Mouse (Mus musculus) spleen, postnatal 10 days (tissue): ENCODE measurements around the gene Vamp1.

Experiments used
- DNase-seq, 2 experiments: peaks; one replicate each; pipeline ENCODE4 v3.0.0; 2021 to 2022; ENCODE audit warnings: low spot score in 2 of 2

Gene Vamp1

GRCm38 (mm10) chr6:125285890-125286289 is 70.5 kb downstream of the Vamp1 start, which contains the start of gene Tuba3a:
Gene Tuba3a (minus strand): TSS chr6:125286042.
- DNase-seq, result no peak

DNA sequence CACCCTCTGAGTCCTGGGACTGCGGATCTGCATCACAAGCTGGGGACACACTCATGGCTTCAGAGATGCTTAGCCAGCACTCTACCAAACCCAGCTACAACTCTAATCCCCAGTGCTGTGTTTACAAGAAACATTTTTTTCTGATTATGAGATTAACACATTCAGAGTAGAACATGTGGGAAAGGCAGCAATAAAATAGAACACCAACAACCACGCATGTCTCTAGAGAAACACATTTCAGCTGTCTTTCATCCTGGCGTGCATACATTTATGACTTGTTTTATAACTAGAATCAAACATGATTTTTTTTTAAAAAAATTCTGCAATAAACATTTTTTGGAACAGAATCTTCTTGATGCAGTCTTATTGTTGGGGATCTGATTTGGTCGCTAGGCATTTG is 71.6 kb downstream of the Vamp1 start:
- no peak for DNase-seq

DNA sequence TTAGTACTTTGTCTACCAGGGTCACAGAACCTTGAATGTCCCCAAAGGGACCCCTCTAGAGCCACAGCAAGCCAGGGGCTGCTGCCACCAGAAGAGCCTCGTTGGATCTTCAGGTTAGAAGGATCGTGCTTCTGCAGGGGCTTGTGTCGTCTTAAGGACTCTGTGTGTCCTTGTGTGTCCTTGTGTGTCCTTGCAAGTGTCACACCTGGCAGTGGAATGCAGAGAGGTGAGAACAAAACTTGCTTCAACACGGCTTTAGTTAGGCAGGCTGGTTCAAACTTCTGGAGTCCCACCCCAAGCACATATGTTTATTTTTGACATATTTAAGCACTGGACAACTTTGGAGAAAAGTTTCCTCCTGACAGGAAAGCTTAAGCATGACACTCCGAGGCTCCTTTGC is 73.4 kb downstream of the Vamp1 start:
- DNase-seq, result no peak

GRCm38 (mm10) chr6:125291329-125291728 is 76.0 kb downstream of the Vamp1 start:
- DNase-seq, result no peak

- no peak for DNase-seq
These were observed 76.9 kb downstream of the Vamp1 start for GRCm38 (mm10) chr6:125292256-125292655.

DNA sequence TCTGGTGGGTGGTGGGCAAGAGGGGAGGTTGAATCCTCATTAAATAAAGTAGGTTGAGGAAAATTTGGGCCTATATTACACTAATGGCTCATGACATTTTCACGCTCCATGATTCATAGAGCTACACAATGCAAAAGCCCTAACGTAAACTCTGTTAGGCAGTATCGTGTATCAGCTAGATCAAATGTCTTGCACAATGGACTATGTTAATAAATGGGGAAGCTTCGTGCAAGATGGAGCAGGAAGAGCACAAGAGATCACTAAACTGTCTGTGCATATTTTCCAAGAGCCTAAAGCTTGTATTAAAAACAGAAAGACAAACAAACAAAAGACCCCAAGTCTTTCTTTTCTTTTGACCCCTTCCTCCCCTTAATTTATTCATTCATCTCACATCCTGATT is 78.7 kb downstream of the Vamp1 start:
- DNase-seq, result no peak
